Mouse (Mus musculus): ENCODE data around the gene Gm3512. TPM values are rescaled to one million over a fixed set of nuclear protein-coding genes. Genes with fewer than 3 reads are reported as not detected.
"Not testable (repeated sequence)": the region's sequence is repeated elsewhere in the genome, so short reads cannot be mapped to it uniquely, and the experiment has no call there.

Gene Gm3512
- polyA plus RNA-seq (2016; fragmentation: Nextera tagmentation; extraction: Ambion mirVana), result 5.0 and 6.1 TPM in 2 replicates

GRCm38 (mm10) chr14:7174483-7174971, at the start of gene Gm3512:
TSS of gene Gm3512 (minus strand) at chr14:7174533.
- H3K4me1 ChIP-seq; H3K36me3 ChIP-seq; H3K4me2 ChIP-seq (replicated peaks); H3K9ac ChIP-seq; H3K27me3 ChIP-seq; H3K9me3 ChIP-seq (replicated peaks); H3K27ac ChIP-seq; H3K4me3 ChIP-seq: not testable (repeated sequence)
- ATAC-seq (ENCODE audit: low FRiP score), result 0 out of 2 replicates have a peak, but pooled peaks have one; percentile 72
- WGBS, result no CpG with 5 or more reads among the region's 37 CpGs

DNA sequence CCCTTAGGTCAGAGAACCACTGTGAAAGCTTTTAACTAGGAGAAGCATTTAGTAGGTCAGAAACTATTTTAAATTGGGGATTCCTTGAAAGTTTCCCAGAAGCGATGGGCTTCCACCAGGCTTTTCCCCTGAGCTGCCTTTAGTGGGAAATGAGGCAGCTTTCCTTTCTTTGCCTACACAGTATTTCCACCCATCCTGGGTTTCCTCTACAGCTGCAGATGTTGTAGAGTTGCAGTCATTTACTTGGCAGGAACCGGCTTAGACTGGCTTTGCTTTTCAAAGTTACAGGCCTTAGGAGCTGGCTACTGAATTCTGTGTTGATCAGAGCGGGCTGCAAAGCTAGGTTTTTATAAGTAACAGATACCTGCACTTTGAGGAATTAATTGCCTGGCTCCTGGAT, 25.7 kb upstream of the Gm3512 start:
- H3K4me2 ChIP-seq (replicated peaks); H3K4me3 ChIP-seq; H3K27me3 ChIP-seq; H3K4me1 ChIP-seq; H3K9me3 ChIP-seq (replicated peaks); ATAC-seq (ENCODE audit: low FRiP score); H3K9ac ChIP-seq; H3K36me3 ChIP-seq; H3K27ac ChIP-seq: not testable (repeated sequence)
- WGBS, result 85% methylated on average over 3 of the region's 3 CpGs

DNA sequence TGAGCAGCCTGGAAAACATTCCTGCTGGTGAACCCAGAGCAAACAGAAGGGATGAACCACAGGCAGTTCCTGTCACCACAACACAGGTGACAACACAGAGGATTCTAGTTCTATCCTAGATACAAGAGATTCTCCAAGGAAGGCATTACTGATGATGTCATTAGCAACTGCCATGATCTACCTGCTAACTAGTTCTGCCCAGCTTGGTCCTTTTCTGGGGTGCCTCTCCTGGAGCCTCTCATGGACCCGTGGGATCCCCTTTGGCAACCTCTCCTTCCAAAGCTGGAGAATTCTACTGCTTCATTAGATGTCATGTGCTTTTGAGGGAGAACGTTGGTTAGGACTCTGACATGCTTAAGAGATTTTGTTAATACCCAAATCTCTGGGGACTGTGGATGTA, 20.1 kb upstream of the Gm3512 start, which contains the start of gene Gm16434:
Gm16434 (minus strand) TSS at position 101 of the 400 bp plus-strand sequence.
- WGBS, result no CpG with 5 or more reads among the region's 2 CpGs
- H3K9ac ChIP-seq; ATAC-seq (ENCODE audit: low FRiP score): not testable (repeated sequence)

DNA sequence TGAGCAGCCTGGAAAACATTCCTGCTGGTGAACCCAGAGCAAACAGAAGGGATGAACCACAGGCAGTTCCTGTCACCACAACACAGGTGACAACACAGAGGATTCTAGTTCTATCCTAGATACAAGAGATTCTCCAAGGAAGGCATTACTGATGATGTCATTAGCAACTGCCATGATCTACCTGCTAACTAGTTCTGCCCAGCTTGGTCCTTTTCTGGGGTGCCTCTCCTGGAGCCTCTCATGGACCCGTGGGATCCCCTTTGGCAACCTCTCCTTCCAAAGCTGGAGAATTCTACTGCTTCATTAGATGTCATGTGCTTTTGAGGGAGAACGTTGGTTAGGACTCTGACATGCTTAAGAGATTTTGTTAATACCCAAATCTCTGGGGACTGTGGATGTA, 49.0 kb downstream of the Gm3512 start, which contains the start of gene Gm6676:
Gm6676 (minus strand) TSS at position 101 of the 400 bp plus-strand sequence.
- H3K9ac ChIP-seq; H3K27me3 ChIP-seq; H3K4me1 ChIP-seq; H3K36me3 ChIP-seq; H3K4me2 ChIP-seq (replicated peaks); H3K27ac ChIP-seq; H3K9me3 ChIP-seq (replicated peaks); H3K4me3 ChIP-seq; ATAC-seq (ENCODE audit: low FRiP score): not testable (repeated sequence)
- no CpG with 5 or more reads among the region's 2 CpGs for WGBS

More for the DNA sequence above, 20.1 kb upstream of the Gm3512 start, which contains the start of gene Gm16434:
- H3K27me3 ChIP-seq; H3K4me3 ChIP-seq; H3K27ac ChIP-seq; H3K4me1 ChIP-seq; H3K9me3 ChIP-seq (replicated peaks); H3K36me3 ChIP-seq; H3K4me2 ChIP-seq (replicated peaks): not testable (repeated sequence)

GRCm38 (mm10) chr14:7105124-7105802, 69.1 kb downstream of the Gm3512 start:
- 0% methylated on average over 11 of the region's 54 CpGs for WGBS

More at GRCm38 (mm10) chr14:7105124-7105802, 69.1 kb downstream of the Gm3512 start:
- H3K9ac ChIP-seq, result peak overlapping the region; percentile 73
- H3K9me3 ChIP-seq (replicated peaks); H3K27me3 ChIP-seq; H3K4me1 ChIP-seq; H3K36me3 ChIP-seq: not testable (repeated sequence)
- peak overlapping the region; percentile 55 for H3K4me2 ChIP-seq (replicated peaks)
- peak overlapping the region; percentile 88 for H3K27ac ChIP-seq
- peak; percentile 66; the same call in 1 of the 2 replicates for ATAC-seq (ENCODE audit: low FRiP score)
- peak overlapping the region; percentile 50 for H3K4me3 ChIP-seq

Other genes starting within 250 kb of the Gm3512 start
- not detected in 2 replicates for gene Gm6356, start 200.7 kb downstream of the Gm3512 start, polyA plus RNA-seq (2016; fragmentation: Nextera tagmentation; extraction: Ambion mirVana)
- gene Gm10406, start 147.1 kb downstream of the Gm3512 start, polyA plus RNA-seq (2016; fragmentation: Nextera tagmentation; extraction: Ambion mirVana), result 1.3 and 2.5 TPM in 2 replicates
- gene Gm3685, start 129.6 kb downstream of the Gm3512 start, polyA plus RNA-seq (2016; fragmentation: Nextera tagmentation; extraction: Ambion mirVana), result not detected in 2 replicates
- gene Gm3696, start 73.9 kb downstream of the Gm3512 start, polyA plus RNA-seq (2016; fragmentation: Nextera tagmentation; extraction: Ambion mirVana), result 3.5 and 3.7 TPM in 2 replicates
- not detected in 2 replicates for gene Gm6676, start 49.1 kb downstream of the Gm3512 start, polyA plus RNA-seq (2016; fragmentation: Nextera tagmentation; extraction: Ambion mirVana)
- not detected in 2 replicates for gene Gm16434, start 20.0 kb upstream of the Gm3512 start, polyA plus RNA-seq (2016; fragmentation: Nextera tagmentation; extraction: Ambion mirVana)
- gene Gm3727, start 90.2 kb upstream of the Gm3512 start, polyA plus RNA-seq (2016; fragmentation: Nextera tagmentation; extraction: Ambion mirVana), result not detected in 2 replicates
- 3.1 and 3.5 TPM in 2 replicates for gene Gm3739, start 140.5 kb upstream of the Gm3512 start, polyA plus RNA-seq (2016; fragmentation: Nextera tagmentation; extraction: Ambion mirVana)
- not detected in 2 replicates for gene Gm5797, start 157.9 kb upstream of the Gm3512 start, polyA plus RNA-seq (2016; fragmentation: Nextera tagmentation; extraction: Ambion mirVana)
- gene Gm8374, start 190.6 kb upstream of the Gm3512 start, polyA plus RNA-seq (2016; fragmentation: Nextera tagmentation; extraction: Ambion mirVana), result not detected in 2 replicates

All from hindbrain, embryonic 12.5 days (tissue).